Mouse (Mus musculus): ENCODE data around the gene Matk. TPM values are rescaled to one million over a fixed set of nuclear protein-coding genes. Genes with fewer than 3 reads are reported as not detected.

The Matk gene
- polyA plus RNA-seq, 1 experiment from 2014 or later = 3.4 TPM

DNA sequence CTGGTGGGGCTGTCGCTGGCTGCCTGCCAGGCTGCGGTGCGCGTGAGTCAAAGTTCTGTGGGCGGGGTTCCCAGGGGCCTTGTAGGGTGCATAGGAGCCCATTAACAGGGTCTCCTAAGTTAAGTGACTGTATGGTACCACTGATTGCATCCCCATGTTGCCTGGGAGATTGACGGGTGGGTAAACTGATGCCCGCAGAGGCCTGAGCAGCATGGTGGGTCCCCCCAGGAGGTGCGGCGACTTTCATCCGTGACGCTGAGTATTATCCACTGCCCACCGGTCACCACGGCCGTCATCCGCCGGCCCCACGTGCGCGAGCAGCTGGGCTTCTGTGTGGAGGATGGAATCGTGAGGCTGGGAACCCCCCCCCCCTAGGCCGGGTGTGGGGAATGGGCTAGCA is 19.6 kb downstream of the Matk start:
- 0 out of 2 replicates have a peak, but pooled peaks have one; percentile 4 for ATAC-seq (ENCODE audit: insufficient read depth, low FRiP score, low read depth)
- WGBS = 96% methylated on average over 21 of the region's 21 CpGs
- Histone ChIP-seq H3K4me3 (replicated peaks) (no peak overlapping the region), H3K27ac (no peak overlapping the region), H3K4me2 (no peak overlapping the region), H3K9ac (no peak overlapping the region), H3K4me1 (peaks cover 11% of the 10 kb centered on the region), H3K36me3 (peaks cover 31% of the 10 kb centered on the region), H3K27me3 (replicated peaks) (no peaks in the 10 kb centered on the region), H3K9me3 (no peaks in the 10 kb centered on the region)

DNA sequence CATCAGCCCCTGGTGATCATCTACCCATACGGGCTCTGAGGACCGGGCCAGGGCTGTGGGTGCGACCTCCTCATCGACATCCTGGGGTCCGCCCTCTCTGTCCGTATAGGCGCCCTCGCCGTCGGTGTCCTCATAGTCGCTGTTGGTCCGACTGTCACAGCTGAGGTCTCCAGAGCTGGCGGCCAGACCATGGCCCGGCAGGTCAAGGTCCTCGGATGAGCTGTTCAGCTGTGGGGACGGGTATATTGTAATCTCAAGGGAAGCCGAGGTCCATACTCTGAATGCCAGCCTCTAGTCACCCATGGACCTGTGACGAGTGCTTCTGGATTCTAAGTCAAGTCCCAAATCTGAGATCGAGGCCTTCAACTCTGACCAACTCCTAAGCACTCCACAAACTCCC is 21.1 kb downstream of the Matk start:
- Histone ChIP-seq H3K9me3 (no peaks in the 10 kb centered on the region), H3K36me3 (peaks cover 31% of the 10 kb centered on the region), H3K27me3 (replicated peaks) (no peaks in the 10 kb centered on the region), H3K4me2 (no peak overlapping the region), H3K4me3 (replicated peaks) (no peak overlapping the region), H3K4me1 (peaks cover 5% of the 10 kb centered on the region), H3K9ac (no peak overlapping the region), H3K27ac (no peak overlapping the region)
- ATAC-seq (ENCODE audit: insufficient read depth, low FRiP score, low read depth) = no peak
- 92% methylated on average over 19 of the region's 19 CpGs for WGBS

- H3K4me2 ChIP-seq = no peak overlapping the region
- H3K9me3 ChIP-seq = no peaks in the 10 kb centered on the region
- H3K9ac ChIP-seq = no peak overlapping the region
- 76% methylated on average over 22 of the region's 22 CpGs for WGBS
- H3K27ac ChIP-seq = no peak overlapping the region
- H3K4me1 ChIP-seq = no peaks in the 10 kb centered on the region
- peaks cover 12% of the 10 kb centered on the region; the same call in 1 of the 2 replicates for H3K27me3 ChIP-seq (replicated peaks)
- no peak overlapping the region for H3K4me3 ChIP-seq (replicated peaks)
- H3K36me3 ChIP-seq = peaks cover 15% of the 10 kb centered on the region; the same call in 1 of the 2 replicates
- ATAC-seq (ENCODE audit: insufficient read depth, low FRiP score, low read depth) = no peak
Measured at GRCm38 (mm10) chr10:81277676-81278075, 24.9 kb downstream of the Matk start.

DNA sequence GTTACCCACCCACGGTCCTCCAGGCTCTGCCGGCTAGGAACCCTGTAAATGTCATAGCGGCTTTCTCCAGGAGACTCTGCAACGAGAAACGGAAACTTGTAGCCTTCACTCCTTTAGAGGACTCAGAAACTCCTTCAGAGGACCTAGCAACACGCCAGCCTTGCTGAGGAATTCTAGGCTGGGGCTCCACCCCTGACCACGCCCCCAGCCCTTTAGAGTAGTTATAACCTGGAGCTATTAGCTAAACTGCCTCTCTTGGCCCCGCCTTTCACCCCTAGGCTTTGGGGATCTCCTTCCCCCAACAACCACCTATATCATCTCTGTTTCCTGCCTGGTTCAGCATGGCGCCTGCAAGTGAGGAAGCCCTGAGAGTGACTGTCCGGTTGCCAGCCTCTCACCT is 26.8 kb downstream of the Matk start:
- Histone ChIP-seq H3K9ac (no peak overlapping the region), H3K9me3 (no peaks in the 10 kb centered on the region), H3K4me1 (peaks cover 8% of the 10 kb centered on the region; the same call in 1 of the 2 replicates), H3K4me2 (no peak overlapping the region), H3K27ac (no peak overlapping the region), H3K36me3 (no peaks in the 10 kb centered on the region), H3K27me3 (replicated peaks) (peaks cover 25% of the 10 kb centered on the region), H3K4me3 (replicated peaks) (no peak overlapping the region)
- no peak for ATAC-seq (ENCODE audit: insufficient read depth, low FRiP score, low read depth)
- 36% methylated on average over 10 of the region's 10 CpGs for WGBS

GRCm38 (mm10) chr10:81284189-81284588 is 31.5 kb downstream of the Matk start:
- no peak overlapping the region for H3K9ac ChIP-seq
- no peak overlapping the region; the same call in 1 of the 2 replicates for H3K27ac ChIP-seq
- H3K9me3 ChIP-seq = no peaks in the 10 kb centered on the region
- WGBS = 45% methylated on average over 6 of the region's 6 CpGs
- peaks cover 34% of the 10 kb centered on the region for H3K27me3 ChIP-seq (replicated peaks)
- H3K4me2 ChIP-seq = peak overlapping the region; percentile 85
- peak overlapping the region; percentile 50; the same call in 1 of the 2 replicates for H3K4me3 ChIP-seq (replicated peaks)
- H3K4me1 ChIP-seq = peaks cover 32% of the 10 kb centered on the region
- no peak for ATAC-seq (ENCODE audit: insufficient read depth, low FRiP score, low read depth)
- no peaks in the 10 kb centered on the region for H3K36me3 ChIP-seq

- H3K4me3 ChIP-seq (replicated peaks) = peak overlapping the region; percentile 50
- 8% methylated on average over 17 of the region's 17 CpGs for WGBS
- H3K4me2 ChIP-seq = peak overlapping the region; percentile 85
- peak overlapping the region; percentile 69 for H3K27ac ChIP-seq
- peak; percentile 36; the same call in 1 of the 2 replicates for ATAC-seq (ENCODE audit: insufficient read depth, low FRiP score, low read depth)
- peaks cover 34% of the 10 kb centered on the region for H3K27me3 ChIP-seq (replicated peaks)
- H3K4me1 ChIP-seq = peaks cover 32% of the 10 kb centered on the region
- no peaks in the 10 kb centered on the region for H3K36me3 ChIP-seq
- no peak overlapping the region for H3K9ac ChIP-seq
- H3K9me3 ChIP-seq = no peaks in the 10 kb centered on the region
Measured at GRCm38 (mm10) chr10:81284719-81285118, 32.0 kb downstream of the Matk start.

- Histone ChIP-seq H3K9me3 (no peaks in the 10 kb centered on the region), H3K36me3 (no peaks in the 10 kb centered on the region), H3K27me3 (replicated peaks) (peaks cover 27% of the 10 kb centered on the region), H3K27ac (peak overlapping the region; percentile 74), H3K4me3 (replicated peaks) (peak overlapping the region; percentile 50), H3K9ac (peak overlapping the region; percentile 23; the same call in 1 of the 2 replicates), H3K4me1 (peaks cover 40% of the 10 kb centered on the region), H3K4me2 (peak overlapping the region; percentile 85)
- 2% methylated on average over 54 of the region's 54 CpGs for WGBS
- peak; percentile 73 for ATAC-seq (ENCODE audit: insufficient read depth, low FRiP score, low read depth)
Measured at GRCm38 (mm10) chr10:81285694-81286450, 33.1 kb downstream of the Matk start.

- no peak for ATAC-seq (ENCODE audit: insufficient read depth, low FRiP score, low read depth)
- H3K4me1 ChIP-seq = peaks cover 44% of the 10 kb centered on the region
- H3K27ac ChIP-seq = peak overlapping the region; percentile 74
- H3K9ac ChIP-seq = no peak overlapping the region
- 33% methylated on average over 6 of the region's 6 CpGs for WGBS
- peak overlapping the region; percentile 85; the same call in 1 of the 2 replicates for H3K4me2 ChIP-seq
- no peaks in the 10 kb centered on the region for H3K9me3 ChIP-seq
- no peak overlapping the region for H3K4me3 ChIP-seq (replicated peaks)
- H3K27me3 ChIP-seq (replicated peaks) = peaks cover 22% of the 10 kb centered on the region
- H3K36me3 ChIP-seq = no peaks in the 10 kb centered on the region
Measured at GRCm38 (mm10) chr10:81286586-81286985, 33.9 kb downstream of the Matk start.

DNA sequence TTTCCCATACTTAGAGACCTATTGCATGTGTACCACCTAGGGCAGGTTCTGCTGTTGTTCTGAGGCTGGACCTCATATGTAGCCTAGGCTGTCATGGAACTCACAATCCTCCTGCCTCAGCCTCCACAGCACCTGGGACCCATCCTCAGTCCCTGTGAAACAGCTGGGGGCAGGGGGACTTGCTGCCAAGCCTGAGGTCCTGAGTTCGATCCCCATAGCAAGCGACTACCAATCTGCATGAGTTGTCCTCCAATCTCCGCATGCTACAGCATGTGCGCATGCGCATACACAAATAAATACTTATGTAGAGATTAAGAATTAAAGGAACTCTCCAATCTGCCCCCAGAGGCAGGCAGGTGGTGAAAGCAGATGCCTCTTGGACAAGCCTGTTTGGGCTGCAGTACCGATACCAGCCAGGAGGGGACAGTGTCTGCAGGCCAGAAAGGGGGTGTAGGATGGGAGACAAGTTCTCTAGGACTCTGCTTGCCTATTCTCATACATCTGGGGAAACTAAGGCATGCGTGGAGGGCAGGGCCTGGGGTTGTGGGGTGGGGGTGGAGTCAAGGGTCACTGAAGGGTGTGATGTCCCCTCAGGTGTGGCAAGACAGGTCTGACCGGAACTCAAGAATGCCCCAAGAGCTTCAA is 34.9 kb downstream of the Matk start:
- no peaks in the 10 kb centered on the region for H3K9me3 ChIP-seq
- peaks cover 22% of the 10 kb centered on the region for H3K27me3 ChIP-seq (replicated peaks)
- ATAC-seq (ENCODE audit: insufficient read depth, low FRiP score, low read depth) = no peak
- peak overlapping the region; percentile 16; the same call in 1 of the 2 replicates for H3K27ac ChIP-seq
- WGBS = 60% methylated on average over 8 of the region's 8 CpGs
- no peaks in the 10 kb centered on the region for H3K36me3 ChIP-seq
- H3K4me1 ChIP-seq = peaks cover 49% of the 10 kb centered on the region
- H3K4me2 ChIP-seq = peak overlapping the region; percentile 10; the same call in 1 of the 2 replicates
- H3K4me3 ChIP-seq (replicated peaks) = no peak overlapping the region
- no peak overlapping the region for H3K9ac ChIP-seq

DNA sequence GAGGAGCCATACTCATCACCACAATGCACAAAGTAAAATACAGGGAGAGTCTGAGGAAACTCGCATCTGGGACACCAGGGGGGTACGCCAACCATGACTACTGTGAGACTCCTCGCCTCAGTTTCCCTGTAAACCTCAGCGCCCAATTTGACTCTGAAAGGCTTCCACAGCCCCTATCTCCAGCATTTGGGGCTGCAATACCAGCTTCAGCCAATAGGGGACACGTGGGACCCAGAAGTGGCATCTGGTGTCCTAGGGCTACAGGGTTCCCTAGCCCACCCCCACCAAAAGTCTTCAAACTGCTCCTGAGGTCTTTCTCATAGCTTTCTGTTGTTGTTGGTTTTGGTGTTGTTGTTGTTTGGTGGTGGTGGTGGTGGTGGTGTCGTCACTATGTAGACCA is 35.9 kb downstream of the Matk start:
- Histone ChIP-seq H3K36me3 (no peaks in the 10 kb centered on the region), H3K9ac (no peak overlapping the region), H3K4me2 (peak overlapping the region; percentile 27; the same call in 1 of the 2 replicates), H3K9me3 (no peaks in the 10 kb centered on the region), H3K27me3 (replicated peaks) (peaks cover 18% of the 10 kb centered on the region), H3K27ac (peak overlapping the region; percentile 16; the same call in 1 of the 2 replicates), H3K4me1 (peaks cover 50% of the 10 kb centered on the region), H3K4me3 (replicated peaks) (no peak overlapping the region)
- WGBS = 31% methylated on average over 6 of the region's 6 CpGs
- ATAC-seq (ENCODE audit: insufficient read depth, low FRiP score, low read depth) = no peak

GRCm38 (mm10) chr10:81289278-81289677 is 36.5 kb downstream of the Matk start:
- Histone ChIP-seq H3K4me3 (replicated peaks) (peak overlapping the region; percentile 35), H3K4me1 (peaks cover 51% of the 10 kb centered on the region), H3K27ac (peak overlapping the region; percentile 93; the same call in 1 of the 2 replicates)

DNA sequence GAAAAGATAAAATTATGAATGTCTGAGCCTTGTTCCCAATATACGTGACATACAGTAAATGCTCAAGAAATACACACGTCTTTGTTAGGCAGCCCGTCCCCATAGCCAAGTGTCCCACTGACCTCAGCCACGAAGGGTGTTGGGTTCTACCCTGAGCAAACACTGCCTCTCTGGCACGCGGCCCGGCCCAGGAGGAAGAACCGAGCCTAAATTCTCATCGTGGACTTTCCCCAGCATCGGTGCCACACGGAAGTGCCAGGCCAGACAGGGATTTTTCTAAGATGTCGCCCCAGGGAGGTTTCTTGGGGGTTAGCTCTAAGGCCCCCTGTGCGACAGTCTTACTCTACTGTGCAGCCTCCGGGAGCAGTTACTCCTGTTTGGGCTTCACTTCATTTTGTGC is 37.1 kb downstream of the Matk start:
- Histone ChIP-seq H3K9ac (peak overlapping the region; percentile 32; the same call in 1 of the 2 replicates), H3K4me3 (replicated peaks) (peak overlapping the region; percentile 35), H3K36me3 (no peaks in the 10 kb centered on the region), H3K27ac (peak overlapping the region; percentile 93), H3K9me3 (no peaks in the 10 kb centered on the region), H3K27me3 (replicated peaks) (peaks cover 6% of the 10 kb centered on the region), H3K4me2 (peak overlapping the region; percentile 48), H3K4me1 (peaks cover 51% of the 10 kb centered on the region)
- ATAC-seq (ENCODE audit: insufficient read depth, low FRiP score, low read depth) = no peak
- WGBS = 48% methylated on average over 14 of the region's 14 CpGs

More at GRCm38 (mm10) chr10:81289278-81289677, 36.5 kb downstream of the Matk start:
- Histone ChIP-seq H3K27me3 (replicated peaks) (peaks cover 11% of the 10 kb centered on the region), H3K4me2 (peak overlapping the region; percentile 48), H3K9me3 (no peaks in the 10 kb centered on the region), H3K9ac (no peak overlapping the region), H3K36me3 (no peaks in the 10 kb centered on the region)
- 1% methylated on average over 7 of the region's 7 CpGs for WGBS
- ATAC-seq (ENCODE audit: insufficient read depth, low FRiP score, low read depth) = no peak
